Mouse (Mus musculus): ENCODE measurements around the gene Prss38. TPM values are rescaled to one million over a fixed set of nuclear protein-coding genes. Genes with fewer than 3 reads are reported as not detected.

Prss38 gene
- total RNA-seq, 2 experiments from 2014 or later: not detected

DNA sequence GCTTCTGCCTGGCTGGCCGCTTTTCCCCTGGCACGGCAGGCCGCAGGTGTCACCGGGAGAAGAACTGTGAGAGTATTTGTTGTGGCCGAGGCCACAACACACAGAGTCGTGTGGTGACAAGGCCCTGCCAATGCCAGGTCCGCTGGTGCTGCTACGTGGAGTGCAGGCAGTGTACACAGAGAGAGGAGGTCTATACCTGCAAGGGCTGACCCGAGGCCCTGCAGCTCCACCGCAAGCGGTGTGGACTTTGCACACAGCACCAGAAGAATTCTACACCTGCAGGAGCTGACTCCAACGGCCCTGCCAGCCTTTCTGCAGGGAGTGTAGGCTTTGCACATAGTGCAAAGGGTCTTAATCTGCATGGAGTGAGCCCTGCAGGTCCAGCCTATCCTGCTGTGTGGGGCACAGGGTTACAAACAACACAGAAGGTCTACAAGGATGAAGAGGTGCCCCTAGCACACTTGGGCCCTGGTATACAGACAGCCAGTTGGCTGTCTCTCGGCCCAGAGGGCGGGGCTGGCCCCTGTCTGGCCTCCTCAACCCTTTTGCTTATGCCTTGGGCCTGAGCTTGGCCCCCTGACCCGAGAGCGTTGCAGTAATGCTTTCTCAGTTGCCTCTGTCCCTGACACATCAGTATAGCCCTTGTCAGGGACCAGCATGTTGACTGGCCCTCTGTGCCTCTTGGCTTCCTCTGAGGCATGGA lies 44.1 kb downstream of the Prss38 start:
- DNase-seq: no peak
- intact Hi-C loops (cut with DNase I): no loop called here

DNA sequence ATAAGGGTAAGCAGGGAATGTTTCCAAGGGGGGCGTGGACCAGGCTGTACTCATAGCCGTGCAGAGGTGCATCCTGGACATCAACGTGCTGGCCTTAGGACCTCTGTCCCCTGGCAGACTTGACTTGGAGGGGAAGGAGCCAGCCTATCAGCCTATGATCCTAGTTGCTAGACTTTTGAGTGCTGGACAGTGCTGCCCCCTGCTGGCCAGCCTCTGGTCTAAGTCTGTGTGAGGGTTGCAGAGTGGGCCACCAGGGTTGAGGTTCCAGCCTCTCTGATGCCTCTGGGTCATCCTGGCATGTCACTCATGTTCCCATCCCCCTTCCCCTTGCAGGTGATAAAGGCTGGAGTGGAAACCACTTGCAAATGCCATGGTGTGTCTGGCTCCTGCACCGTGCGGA lies 44.9 kb downstream of the Prss38 start:
- peak; percentile 71 to 82 for DNase-seq
- intact Hi-C loops (cut with DNase I): loop anchor here (1.0 kb wide), 1 partner anchor 22 kb away; no protein-coding TSS in a partner anchor

DNA sequence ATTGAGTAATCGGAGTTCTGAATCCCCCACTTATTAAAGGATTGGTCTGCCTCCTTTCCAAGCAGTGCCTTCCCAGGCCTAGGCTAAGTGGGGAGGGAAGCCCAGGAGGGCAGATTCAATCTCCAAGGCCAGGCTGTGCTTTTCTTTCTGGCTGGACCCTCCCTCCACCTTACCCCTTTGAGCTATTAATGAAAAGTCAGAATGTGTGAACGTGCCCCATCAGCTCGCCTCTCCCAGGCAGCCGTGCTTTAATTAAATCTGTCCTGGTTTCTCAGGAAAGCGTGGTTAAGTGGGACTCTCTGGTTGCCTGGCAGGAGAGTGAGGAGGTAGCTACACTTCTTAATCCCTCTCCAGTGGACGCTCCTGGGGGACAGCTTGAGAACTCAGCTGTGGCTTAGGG lies 45.8 kb downstream of the Prss38 start:
- no peak for DNase-seq
- intact Hi-C loops (cut with DNase I): loop anchor here (1.0 kb wide), 1 partner anchor 21 kb away; no protein-coding TSS in a partner anchor

DNA sequence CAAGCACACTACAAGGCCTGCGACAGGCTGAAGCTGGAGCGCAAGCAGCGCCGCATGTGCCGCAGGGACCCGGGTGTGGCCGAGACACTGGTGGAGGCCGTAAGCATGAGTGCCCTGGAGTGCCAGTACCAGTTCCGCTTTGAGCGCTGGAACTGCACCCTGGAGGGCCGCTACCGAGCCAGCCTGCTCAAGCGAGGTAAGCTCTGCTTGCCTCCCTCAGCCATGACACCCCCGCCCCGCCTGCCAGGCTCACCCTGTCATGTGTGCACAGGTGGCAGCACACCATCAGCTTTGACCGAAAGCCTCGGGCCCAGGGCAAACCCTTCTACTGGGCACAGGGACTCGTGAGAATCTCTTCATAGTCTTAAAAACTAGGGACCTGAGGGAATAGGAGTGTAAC lies 47.8 kb downstream of the Prss38 start:
- intact Hi-C loops (cut with DNase I): no loop called here
- DNase-seq: no peak

DNA sequence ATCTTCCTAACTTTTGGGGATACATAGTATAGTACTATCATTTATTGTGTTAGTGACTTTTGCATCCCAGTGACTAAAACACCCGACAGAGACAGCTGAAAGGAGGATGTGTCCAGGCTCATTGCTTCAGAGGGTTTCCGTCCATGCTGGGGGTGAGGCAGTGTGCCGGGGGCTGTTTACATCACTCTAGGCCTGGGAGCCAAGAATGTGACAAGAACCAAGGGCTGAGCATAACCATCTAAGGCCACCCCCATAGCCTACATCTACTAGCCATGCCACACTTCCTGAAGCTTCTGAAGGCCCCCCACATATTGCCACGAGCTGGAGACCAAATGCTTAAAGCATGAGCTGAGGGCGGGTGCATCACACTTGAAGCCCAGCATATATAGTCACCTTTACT lies 50.7 kb downstream of the Prss38 start:
- intact Hi-C loops (cut with DNase I): no loop called here
- DNase-seq: no peak

DNA sequence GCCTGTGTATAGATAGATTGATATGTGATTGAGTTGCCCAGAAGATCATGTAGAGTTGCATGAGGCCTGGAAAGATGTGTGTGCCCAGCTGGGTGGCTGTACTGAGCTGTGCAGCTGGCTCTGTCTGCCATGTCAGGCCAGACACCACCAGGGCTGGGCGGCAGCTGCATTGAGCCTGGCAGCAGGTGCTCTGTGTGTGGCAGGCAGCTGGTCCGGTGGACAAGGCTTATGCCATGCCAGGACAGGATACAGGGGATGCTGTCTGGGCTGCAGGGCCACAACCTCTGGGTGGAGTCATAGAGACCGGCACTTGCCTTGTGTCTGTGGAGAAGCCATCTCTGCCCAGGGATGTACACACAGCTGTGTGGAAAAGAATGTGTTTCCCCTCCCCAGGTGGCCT lies 52.5 kb downstream of the Prss38 start:
- no peak for DNase-seq
- intact Hi-C loops (cut with DNase I): no loop called here

Small RNAs within 50 kb of the gene (microRNA-seq; reads per million reads assigned to microRNA genes)
- 0 reads per million in 2 experiments for gene Gm24756

Other genes with a start within 250 kb of the Prss38 start
- 100 to 1,000 TPM; 506 to 513 TPM for gene Obscn, start 239.3 kb downstream of the Prss38 start, total RNA-seq (2021)
- 10 to 100 TPM; 14.7 to 17.7 TPM for gene Iba57, start 211.9 kb downstream of the Prss38 start, total RNA-seq (2021)
- gene Gjc2, start 192.4 kb downstream of the Prss38 start, total RNA-seq (2021): 1 to 10 TPM; 1.1 TPM
- gene Guk1, start 183.4 kb downstream of the Prss38 start, total RNA-seq (2021): 10 to 100 TPM; 79.4 to 83.8 TPM
- gene Mrpl55, start 173.2 kb downstream of the Prss38 start, total RNA-seq (2021): 10 to 100 TPM; 91.5 to 95.2 TPM
- 1 to 10 TPM; 7.9 to 8.2 TPM for gene 2310033P09Rik, start 167.3 kb downstream of the Prss38 start, total RNA-seq (2021)
- 100 to 1,000 TPM; 273 to 286 TPM for gene Arf1, start 147.4 kb downstream of the Prss38 start, total RNA-seq (2021)
- not detected for gene Wnt3a, start 84.9 kb downstream of the Prss38 start, total RNA-seq (2021)
- 1 to 10 TPM; 4.9 to 5.6 TPM for gene Wnt9a, start 68.7 kb downstream of the Prss38 start, total RNA-seq (2021)
- gene Jmjd4, start 74.4 kb upstream of the Prss38 start, total RNA-seq (2021): 10 to 100 TPM; 10.9 to 12.5 TPM
- gene Snap47, start 75.5 kb upstream of the Prss38 start, total RNA-seq (2021): 10 to 100 TPM; 34.0 to 37.5 TPM
- gene Zfp867, start 96.8 kb upstream of the Prss38 start, total RNA-seq (2021): 1 to 10 TPM; 4.2 to 4.6 TPM
- 10 to 100 TPM; 18.5 to 20.1 TPM for gene Zkscan17, start 151.1 kb upstream of the Prss38 start, total RNA-seq (2021)
- gene Nlrp3, start 165.9 kb upstream of the Prss38 start, total RNA-seq (2021): under 1 TPM; 0.51 to 0.55 TPM
- not detected for gene Olfr222, start 200.6 kb upstream of the Prss38 start, total RNA-seq (2021)
- not detected for gene Olfr223, start 217.6 kb upstream of the Prss38 start, total RNA-seq (2021)

Measured in heart, postnatal 14 days (tissue).